Mouse (Mus musculus) urinary bladder, postnatal 4 days (tissue): Measurements from ENCODE around the gene Atp5g2.
A peak's percentile ranks its signal among the peaks of the same experiment; 100 is the strongest.

ENCODE experiments used
- DNase-seq, 2 experiments: peaks; one replicate each; pipeline ENCODE4 v3.0.0; 2021 to 2022; ENCODE audit warnings: low spot score in 2 of 2

The Atp5g2 gene

DNA sequence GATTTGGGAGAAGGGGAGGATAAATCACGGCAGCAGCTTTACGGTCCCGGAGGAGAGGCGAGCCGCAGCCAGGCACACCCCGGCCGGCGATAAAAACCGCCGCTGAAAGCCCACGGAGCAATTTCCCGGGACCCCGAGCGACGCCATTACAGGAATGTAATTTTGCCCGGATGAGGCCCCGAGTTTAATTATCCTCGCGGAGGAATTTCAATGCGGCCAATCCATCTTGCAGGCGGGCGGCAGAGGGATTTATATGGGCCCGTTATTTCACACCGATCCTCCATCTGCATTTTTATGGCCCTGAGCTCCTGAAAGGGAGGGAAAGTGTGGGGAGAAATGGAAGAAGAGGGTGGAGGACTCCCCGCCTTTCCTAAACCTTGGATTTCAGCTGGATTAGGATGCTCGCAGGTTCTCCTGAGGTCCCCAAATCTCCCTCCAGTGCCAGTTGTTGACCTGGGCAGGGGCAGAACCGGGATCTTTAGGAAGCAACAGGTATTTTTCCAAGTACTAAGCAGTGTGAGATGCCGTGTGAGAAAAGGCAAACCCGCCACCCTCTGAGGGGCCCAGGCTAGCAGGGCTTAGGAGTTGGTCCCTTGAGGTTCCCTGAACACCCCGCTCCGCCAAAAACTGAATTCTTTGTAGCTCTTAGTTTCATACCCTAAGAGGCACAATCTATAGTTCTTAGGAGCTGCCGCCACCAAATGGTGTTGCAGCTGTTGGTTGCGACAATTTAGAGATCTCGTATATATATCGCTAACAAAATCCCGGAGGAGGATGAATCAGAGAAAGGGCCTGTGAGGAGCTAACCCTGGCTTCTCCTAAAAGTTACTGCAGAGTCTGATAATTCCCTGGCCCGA lies at the start of gene Atp5g2:
Gene Atp5g2 (minus strand): TSS at position 138 of the 857 bp plus-strand sequence.
- DNase-seq = peak; percentile 52 to 61

DNA sequence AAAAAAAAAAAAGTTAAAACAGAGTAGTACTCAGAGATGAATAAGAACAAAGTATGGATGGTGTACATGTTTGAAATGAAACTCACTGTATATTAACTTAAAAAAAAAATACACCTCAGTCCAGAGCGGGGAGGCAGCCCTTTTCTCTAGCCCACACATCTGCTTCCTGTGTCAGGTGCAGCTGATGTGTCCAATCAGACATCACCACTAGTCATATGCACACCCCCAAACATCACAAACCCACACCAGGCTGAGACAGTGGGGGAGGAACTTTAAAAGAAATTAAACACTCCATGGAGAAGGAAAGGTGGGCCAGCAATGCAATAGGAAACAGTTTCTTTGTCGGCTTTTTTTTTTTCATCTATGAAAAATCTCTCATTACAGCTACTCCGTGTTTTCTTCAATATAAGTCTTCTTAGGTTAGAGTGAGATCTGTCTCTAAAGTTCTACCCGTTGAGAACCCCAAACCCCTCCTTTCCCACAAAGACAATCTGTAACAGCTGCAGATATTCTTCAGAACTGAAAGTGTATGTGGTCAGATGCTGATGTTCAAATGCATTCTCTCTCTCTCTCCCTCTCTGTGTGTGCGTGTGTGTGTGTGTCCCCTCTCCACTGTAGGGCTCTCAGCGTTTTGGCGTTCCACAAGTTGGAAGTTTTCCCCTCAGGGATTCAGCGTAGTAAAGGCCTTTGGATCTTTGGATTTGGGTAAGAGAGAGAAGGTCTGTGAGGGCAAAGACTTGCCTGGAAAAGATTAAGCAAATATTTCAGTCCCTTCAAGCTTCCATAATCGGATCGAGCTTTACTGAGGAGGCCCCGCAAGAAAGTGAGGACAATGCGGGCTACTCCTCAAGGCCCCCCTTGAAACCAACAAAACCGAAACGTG lies 49.1 kb upstream of the Atp5g2 start:
- DNase-seq = no peak

DNA sequence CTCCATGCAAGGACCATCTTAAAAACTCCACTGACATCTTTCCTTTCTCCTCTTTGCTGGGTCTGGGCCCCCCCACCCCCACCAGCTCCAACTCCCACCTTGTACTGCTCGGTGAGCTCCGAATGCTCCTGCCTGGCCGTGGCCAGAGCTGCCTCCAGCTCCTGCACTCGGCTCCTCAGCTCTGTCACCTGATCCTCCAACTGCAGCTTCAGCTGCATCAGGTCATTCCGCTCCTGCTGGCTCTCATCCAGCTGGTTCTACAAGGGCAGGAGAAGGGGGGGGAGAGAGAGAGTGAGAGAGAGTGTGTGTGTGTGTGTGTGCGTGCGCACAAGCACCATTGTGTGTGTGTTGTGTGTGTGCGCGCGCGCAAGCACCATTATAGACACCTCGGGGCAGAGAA lies 44.0 kb upstream of the Atp5g2 start:
- DNase-seq = no peak

DNA sequence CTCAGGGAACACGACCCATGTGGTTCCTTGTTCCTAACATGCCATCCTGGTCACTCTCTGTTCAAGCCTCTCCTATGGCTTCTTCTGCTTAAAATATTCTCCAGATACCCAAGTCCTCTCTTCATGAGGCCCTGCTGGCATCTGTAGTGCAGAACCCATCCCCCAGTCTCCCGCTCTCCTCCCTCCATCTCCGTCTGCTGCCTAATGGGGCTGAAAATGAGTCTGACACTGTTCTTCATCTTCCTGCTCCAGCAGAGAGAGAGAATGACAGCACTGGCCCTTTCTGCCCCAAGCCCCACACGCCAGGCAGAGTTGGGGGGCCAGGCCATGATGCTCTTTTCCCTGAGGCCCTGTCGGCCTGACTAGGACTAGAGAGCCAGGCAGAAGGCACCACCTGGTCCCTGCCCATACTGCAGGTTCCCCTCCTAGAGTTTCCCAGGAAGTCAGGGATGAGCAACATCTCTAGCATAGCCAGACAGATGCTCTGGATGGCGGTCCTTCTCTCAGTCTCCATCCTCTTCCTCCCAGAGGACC lies 35.7 kb upstream of the Atp5g2 start:
- DNase-seq = no peak

DNA sequence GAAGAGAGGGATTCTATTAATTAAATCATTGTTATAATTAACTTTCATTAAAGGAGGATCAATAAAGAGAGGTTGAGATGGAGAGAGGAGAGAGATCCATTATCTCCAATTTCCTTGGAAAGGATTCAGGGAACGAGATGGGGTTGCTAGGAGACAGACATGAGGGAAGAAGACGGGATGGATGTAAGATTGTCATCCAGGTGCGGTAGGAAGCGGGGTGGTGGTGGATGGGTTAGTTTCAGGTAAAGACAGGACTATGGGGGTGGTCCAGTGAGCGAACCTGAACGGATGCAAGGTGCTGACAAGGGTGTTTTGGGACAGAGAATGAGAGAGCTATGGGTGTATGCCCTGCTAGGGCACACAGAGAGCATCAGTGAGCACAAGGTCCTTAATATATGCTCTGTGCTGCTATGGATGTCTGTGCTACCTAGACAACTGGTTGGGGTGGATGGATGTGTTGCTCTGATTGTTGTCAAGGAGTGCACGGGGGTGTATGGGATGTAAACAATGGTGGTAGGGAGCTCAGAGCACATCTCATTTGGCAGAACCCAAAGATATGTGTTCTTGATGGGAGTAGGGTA lies 33.9 kb upstream of the Atp5g2 start:
- no peak for DNase-seq

DNA sequence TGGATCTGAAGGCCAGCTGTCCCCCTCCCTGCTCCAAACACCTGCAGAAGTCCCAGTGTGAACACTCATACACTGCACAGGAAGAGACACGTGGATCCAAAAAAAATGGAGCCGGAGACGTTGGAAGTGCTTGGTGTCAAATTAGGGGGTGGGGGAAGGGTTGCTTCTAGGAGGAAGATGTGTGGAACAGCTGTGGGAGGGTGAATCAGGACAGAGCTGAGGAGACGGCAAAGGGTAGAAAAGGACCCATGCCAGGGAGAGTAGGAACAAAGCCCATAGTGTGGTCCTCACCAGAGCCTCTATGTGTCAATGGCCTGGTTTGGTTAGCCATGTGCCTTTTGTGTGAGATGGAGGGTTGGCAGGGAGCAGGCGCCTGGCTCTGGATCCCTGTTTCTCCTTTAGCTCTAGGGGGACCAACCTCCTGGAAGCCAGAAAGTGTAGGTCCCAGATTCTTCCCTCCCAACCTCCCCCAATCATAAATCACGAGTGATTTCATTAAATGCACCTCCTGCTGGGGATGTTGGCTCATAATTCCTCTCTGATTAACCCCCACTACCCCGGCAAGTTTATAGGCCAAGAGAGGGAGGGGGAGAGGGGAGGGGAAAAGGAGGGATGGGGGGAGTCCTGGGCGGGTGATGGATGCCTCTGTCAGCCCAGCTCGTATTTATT lies 33.2 kb upstream of the Atp5g2 start:
- DNase-seq = no peak

DNA sequence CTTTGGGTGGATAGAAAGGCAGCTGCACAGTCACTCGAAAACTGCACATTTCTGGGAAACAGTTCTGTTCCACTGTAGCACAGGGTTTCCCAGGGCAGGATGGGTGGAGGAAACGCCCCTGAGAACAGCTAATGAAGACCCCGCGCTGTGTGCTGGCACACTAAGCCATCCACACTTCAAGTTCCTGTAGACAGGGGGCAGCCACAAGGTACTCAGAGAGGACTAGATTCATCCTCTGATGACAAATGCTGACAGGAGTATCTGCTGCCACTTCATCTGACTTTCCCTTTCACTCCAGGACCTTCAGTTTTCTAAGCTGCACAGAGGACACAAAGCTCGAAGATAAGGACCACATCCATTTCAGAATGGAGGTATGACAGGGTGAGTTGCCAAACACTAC lies 32.7 kb upstream of the Atp5g2 start:
- no peak for DNase-seq

DNA sequence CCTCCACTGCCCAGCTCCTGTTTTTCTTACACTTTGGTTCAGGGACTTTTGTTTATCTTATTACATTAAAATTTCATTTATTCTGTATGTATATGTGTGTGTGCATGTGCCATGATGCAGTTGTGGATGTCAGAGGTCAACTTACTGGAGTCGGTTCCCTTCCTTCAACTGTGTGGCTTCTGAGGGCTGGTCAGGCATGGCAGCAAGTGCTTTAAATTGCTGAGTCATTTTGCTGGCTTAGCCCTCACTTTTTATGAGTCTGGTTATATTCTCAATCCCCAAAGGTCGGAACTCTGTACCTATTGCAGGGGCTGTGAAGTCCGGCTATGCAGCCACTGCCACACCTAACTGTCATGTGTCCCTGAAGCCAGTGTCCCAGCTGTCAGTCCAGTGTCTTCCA lies 30.8 kb upstream of the Atp5g2 start:
- DNase-seq = no peak

DNA sequence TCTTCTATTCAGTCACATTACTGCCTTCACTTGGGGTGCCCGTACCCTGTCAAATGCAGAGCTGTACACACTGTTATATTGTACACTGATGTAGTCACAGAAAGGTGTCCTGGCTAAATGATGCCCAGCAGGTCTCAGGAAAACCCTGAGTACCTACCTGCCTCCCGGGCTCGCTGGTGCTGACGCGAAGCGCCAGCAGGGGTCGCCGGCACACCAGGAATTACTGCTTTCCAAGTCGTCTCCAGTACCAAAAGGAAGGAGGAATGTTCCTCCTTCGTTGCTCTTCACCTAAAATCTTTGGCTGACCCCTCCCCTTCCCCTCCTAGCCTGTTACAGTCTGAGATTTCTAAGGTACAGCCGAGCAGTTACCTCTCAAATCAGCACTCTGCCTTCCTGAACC lies 26.0 kb upstream of the Atp5g2 start:
- peak; percentile 69 to 82 for DNase-seq

DNA sequence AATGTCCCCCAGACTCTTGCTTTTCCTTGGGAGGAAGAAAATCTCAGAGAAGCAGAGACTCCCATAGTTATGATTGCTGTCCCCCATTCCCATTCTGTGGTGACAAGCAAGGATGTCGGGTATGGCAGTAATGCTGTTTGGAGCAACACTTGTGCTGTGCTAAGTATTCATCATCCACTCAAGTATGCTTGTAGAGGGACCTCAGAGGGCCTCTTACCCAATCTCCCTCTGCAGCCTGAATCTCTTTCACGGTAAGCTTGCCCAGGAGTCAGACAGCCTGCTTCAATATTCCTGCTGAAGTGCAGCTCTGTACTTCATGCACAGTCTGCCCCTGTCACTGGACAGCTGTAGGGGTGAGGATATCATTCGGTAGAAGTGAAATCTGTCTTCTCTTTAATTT lies 24.7 kb upstream of the Atp5g2 start:
- no peak for DNase-seq

DNA sequence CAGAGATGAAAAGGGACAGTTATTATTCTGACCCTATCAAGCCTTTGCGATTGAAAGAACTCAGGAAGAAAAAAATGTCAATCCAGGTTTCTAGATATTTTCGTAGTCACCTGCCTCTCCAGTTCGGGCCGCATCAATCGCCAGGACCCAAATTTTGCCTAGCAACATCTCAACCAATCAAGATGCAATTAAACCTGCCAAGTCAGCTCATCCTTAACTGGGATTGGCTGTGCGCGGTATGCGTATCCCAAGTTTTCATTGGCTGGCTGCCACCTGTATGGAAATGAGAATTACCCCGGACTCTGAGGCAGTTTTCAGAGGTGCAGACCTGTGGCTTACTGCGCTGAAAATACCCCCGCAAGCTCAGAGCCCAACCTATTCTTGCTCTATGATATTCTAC lies 21.4 kb upstream of the Atp5g2 start:
- DNase-seq = peak in 1 of 2 experiments; percentile 35

DNA sequence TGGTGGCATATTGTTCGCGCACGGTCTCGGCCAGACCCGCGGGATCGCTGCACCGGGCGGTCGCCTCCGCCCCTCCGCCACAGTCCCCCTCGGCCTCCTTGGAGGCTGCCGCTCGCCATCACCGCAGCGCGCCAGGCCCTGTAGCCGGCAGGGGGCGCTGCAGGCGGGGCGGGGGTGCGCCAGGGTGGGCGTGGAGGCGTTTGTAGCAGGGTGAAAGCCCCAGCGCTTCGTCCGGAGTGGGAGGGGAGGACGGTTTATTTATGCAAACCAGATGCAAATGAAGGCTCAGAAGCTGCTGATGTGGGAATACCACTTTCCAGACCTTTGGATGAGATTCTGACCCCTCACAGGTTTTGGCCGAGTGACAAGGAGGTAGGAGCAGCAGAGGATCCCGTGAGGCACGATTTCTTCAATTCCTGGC lies 20.8 kb upstream of the Atp5g2 start:
- DNase-seq = peak; percentile 60 to 70

DNA sequence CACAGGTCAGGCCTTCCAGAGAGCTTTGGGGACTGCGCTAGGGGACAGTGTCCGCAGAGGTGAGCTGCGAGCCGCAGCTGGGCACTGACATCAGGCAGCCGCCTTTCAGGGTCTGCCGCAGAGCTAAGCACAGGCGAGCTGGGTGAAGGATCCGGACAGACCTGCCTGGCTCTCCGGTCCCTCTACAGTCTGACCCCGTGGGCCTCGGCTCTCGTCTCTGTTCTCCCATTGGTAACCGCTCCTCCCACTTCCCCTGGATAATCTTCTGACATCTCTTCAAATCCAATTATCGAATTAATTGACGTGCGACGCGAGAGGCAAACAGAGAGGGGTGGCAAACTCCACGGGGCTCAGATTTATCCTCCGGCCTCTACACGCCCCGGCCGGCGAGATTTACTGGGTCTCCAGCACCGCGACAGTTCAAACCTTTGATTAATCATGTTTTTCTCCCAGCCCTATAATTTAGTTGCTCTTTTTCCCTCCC lies 20.2 kb upstream of the Atp5g2 start:
- DNase-seq = no peak

DNA sequence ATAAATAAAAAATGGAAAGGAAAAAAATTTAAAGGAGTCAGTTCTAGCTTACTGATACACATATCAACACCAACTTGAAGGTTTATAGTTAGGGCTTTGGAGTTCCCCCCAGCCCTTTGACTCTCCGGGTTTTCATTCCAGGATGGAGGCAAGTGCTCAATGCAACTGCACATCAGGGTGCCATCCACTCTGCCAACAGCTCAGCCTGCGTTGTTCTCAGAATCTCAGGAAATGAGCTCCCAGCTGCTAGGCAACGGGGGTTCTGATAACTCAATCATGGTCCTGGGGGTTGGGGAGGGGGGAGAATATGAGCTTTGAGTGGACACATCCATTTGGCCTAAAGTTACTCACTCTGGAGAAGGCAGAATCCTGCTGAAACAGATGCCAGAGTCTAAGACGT lies 13.6 kb upstream of the Atp5g2 start:
- no peak for DNase-seq

DNA sequence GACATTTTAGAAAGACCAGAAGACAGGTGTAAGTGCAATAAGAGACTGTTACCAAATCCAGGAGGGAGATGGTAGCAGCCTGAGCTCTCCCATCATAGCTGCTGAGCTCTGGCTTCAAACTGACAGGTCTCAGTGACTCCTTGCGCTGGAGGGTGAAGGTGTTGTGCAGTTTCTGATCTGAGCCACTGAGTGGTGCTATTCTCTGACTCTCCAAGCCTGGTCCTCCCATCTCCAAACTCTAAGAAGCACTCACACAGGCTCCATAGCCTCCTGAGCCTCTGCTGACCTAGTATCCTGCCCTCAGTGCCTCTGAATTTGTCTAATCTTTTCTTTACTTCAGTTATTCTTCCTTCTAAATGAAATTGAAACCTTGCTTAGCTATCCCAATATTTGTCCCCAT lies 11.5 kb upstream of the Atp5g2 start:
- no peak for DNase-seq

DNA sequence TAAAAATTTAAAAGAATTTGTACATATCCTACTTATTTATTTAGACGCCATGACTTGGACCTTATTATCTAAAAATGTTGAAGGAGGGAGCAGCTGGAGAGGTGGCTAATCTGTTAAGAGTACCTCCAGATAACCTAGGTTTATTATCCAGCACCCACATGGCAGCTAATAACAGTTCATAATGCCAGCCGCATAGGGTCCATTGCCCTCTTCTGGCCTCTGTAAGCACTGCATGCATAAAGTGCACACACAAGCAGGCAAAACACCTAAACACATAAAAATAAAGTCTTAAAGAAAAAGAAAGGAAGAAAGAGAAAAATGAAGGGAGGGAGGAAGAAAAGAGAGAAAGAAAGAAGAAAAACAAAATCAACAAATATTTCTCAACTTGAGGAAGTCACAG lies 4.2 kb upstream of the Atp5g2 start:
- no peak for DNase-seq

DNA sequence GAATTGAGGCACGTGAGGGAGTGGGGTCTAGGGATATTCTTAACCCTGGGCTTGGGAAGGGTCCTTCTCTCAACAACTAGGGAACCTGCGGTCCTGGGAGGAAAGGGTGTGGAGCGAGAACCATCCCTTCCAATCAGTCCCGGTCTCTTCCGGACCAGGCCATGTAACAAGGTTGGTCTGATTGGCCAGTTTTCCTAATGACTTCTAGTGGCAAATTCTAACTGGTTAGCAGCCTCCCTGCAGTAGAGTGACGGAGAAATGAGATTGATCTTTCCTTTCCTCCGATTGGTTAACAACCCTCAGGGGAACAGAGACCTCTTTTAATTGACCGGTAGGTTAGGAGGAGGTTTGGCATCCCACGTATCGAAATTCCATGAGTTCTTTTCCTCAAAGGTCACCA lies 1.4 kb upstream of the Atp5g2 start:
- peak in 1 of 2 experiments; percentile 54 for DNase-seq

DNA sequence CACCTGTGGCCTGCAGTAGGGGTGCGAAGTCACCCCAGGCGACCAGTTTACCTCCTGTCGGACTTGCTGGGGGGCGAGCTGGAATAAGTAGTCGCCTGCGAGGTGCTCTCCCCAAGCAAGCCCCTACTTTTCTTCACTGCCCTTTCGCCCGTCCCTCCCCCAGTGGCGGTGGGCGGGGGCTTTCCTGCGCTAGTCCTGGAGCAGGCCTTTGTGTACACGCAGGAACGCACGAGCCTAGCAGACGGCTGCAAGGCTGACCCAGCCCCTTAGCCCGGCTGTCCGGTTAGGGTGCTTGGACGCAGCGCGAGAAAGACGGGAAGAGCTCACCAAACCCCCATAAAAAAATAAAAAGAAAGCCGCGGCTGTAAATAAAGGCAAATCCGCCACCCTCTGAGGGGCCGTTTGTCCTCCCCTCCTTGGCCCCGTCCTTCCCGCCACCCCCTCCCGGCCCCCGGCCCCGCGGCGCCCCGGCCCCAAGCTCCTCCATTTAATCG lies 384 bp downstream of the Atp5g2 start:
- peak; percentile 87 to 89 for DNase-seq

DNA sequence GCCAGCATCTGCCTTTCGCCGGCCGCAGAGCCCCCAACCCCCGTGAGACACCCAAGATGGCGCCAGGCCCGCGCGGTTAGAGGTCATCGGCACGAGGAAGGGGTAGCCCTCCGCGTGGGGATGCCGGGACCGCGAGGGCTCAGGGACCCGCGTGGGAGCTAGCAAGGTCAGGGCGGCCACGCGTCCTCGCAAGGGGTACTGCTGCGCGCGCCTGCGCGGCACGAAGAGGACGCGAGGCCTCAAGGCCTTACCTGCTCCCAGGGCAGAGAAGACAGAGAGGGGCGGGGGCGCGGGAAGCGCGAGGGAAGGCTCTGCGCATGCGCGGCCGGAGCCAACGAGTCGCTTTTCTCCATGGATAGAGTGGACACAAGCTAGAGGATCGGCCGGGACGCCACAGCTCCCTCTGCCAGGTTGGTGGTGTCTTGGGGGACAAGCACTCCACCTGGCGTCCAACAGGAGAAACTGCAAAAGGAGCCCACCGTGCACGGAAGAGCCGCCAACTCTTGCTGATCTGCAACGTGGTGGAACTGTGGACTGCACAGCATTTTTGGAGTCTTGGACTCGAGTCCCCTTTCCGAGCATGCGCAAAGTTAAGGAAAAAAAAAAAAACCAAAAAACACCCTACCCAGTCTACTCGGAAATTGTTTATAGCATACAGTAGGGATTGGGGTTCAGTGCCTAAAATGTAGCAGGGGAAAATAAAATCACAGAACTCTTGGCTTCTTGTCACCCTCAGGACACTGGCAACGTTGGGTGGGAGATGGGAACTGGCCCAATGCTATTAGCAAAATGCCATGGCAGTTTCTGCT lies 1.2 kb downstream of the Atp5g2 start:
- peak; percentile 97 to 98 for DNase-seq

DNA sequence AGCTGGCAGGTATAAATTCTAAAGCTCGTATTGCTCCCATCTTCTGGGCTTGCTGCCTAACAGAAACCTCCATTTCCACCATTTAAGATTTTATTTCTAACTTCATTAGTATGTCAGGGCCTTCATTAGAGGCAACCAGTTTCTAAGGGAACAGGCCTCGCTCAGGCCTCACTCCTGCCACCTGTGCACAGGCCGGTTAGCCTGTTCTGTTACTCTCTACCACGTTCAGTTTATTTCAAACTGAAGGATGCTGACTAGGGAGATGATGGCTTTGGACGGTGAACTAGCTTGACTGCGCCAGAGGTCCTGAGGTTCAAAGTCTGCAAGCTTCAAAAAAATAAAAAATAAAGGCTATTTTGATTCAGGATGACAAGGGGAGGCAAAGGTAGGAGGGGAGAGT lies 1.9 kb downstream of the Atp5g2 start:
- no peak for DNase-seq
